Mouse (Mus musculus) embryonic stem cell, embryonic (primary cell): ENCODE data around the gene Rbck1.
"Not testable (repeated sequence)": the region's sequence is repeated elsewhere in the genome, so short reads cannot be mapped to it uniquely, and the experiment has no call there.

Experiments
- CTCF ChIA-PET, 4 experiments: fragments of 300-600 bp in 2 of 4; fragments of 350-600 bp in 2 of 4; sonication (Branson Sonifier 250); formaldehyde crosslinking; loops; one replicate each; lab custom pipeline; 2022; ENCODE audit warnings: inconsistent platforms in 2 of 4; lab: Charles Lee
- POLR2A ChIA-PET, 4 experiments: fragments of 300-600 bp in 2 of 4; fragments of 350-600 bp in 2 of 4; sonication (Branson Sonifier 250); formaldehyde crosslinking; loops; one replicate each; lab custom pipeline; 2022; ENCODE audit warnings: antibody characterized with exemption in 4 of 4, inconsistent platforms in 1 of 4; lab: Charles Lee

Gene Rbck1

DNA sequence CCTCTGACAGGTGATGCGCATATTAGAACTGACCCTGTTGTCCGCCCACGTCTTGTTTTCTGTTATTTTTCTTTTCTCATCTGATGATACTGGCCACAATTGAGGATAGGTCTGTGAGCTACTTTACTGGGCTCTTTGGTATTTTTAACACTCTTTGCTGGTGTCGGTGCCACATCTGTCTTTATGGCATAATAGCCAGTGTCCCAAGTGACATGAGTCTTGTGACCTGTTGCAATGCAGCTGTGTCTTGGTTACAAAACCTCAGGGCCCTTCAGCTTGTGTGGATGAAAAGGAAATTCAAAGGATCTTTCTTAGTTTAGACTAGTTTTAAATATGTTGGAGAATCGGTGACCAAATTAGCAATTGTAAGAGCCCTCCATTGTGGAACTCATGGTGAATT is 37.9 kb downstream of the Rbck1 start:
- ChIA-PET CTCF (interaction anchor here (0.6 to 3.7 kb wide), 10 partner anchors 45 to 1930 kb away, joined by 3 to 17 read pairs (median 4); partner anchors contain the start of gene Trib3 (in 2 of the 4)), POLR2A (interaction anchor here (0.6 to 9.7 kb wide), 59 partner anchors 9 to 747 kb away, joined by 3 to 98 read pairs (median 5); partner anchors contain the start of genes Trib3 (in 4 of the 4), Csnk2a1 (in 1 of the 4), Mcts2 (in 1 of the 4) and Nrsn2 (in 1 of the 4))

DNA sequence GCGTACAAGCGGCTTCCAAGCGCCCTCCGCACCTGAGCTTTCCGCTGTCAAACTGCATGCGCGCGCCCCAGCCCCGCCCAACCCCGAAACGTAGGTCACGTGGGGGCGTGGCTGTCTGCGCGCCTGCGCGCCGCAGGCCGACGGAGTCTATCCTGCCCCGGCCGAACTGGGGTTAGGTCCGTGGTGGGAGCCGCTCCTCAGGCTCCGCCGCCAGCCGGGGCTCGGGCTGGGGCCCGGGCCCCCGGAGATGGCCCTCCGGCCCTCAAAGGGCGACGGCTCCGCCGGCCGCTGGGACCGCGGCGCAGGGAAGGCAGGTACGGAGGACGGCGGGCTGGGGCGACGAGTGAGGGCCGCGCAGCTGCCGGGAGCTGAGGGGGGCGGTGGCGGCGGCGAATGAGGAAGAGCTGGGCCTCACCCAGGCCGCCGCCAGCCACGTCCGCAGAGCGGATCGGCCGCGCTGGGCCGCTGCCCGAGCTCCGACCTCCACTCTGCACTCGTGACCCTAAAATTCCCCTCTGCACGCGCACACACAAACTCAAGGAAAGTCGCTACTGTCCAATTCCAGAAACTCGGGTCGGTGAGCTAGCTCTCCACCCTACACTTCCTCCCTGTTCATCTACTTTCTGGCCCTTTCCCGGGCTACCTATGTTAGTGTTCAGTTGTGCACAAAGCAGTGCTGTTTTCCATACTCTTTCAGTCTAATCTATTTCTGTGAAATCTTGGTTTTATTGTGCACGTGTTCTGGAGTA is 38.6 kb downstream of the Rbck1 start, which contains the start of gene Tbc1d20:
Gene Tbc1d20 (plus strand): TSS at position 102 of the 749 bp plus-strand sequence.
- POLR2A ChIA-PET, result interaction anchor here (0.5 to 9.7 kb wide), 93 partner anchors 8 to 1389 kb away, joined by 3 to 98 read pairs (median 4); partner anchors contain the start of genes Trib3 (in 4 of the 4), Csnk2a1 (in 3 of the 4), Rbck1 (in 2 of the 4) and Tcf15 (in 2 of the 4)
- CTCF ChIA-PET, result interaction anchor here (0.5 to 3.7 kb wide), 16 partner anchors 16 to 1931 kb away, joined by 3 to 17 read pairs (median 4); partner anchors contain the start of genes Trib3 (in 2 of the 4) and Rbck1 (in 1 of the 4)

DNA sequence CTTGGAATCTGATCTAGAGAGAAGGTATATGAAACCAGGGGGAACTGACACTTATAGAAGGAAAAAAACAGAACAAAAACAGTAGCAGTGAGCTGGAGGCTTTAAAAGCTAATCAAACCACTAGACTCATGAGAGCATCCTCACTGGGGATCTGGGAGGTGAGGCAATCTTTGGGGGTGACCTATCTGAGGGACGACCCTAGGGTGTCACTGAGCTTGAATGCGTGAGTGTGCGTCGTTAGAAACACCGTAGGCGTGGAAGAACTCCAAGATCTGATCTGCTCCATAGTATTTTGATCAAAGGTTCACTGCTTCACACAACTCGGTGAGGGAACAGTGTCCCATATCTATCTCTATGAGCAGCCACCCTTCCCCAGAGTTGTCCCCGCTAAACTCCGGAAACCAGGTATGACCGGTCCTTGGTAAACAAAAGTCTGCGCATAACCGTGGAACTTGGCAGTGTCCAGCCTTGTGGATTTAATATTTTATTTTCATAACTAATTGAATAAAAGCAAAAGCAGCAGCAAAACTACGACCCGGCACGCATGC is 39.2 kb downstream of the Rbck1 start:
- POLR2A ChIA-PET, result interaction anchor here (0.5 to 9.7 kb wide), 78 partner anchors 8 to 1388 kb away, joined by 3 to 98 read pairs (median 4); partner anchors contain the start of genes Csnk2a1 (in 3 of the 4), Trib3 (in 3 of the 4), Rbck1 (in 2 of the 4) and Tcf15 (in 2 of the 4)
- CTCF ChIA-PET, result interaction anchor here (0.5 to 3.7 kb wide), 12 partner anchors 15 to 264 kb away, joined by 3 to 17 read pairs (median 5); partner anchors contain the start of genes Trib3 (in 2 of the 4) and Rbck1 (in 1 of the 4)

DNA sequence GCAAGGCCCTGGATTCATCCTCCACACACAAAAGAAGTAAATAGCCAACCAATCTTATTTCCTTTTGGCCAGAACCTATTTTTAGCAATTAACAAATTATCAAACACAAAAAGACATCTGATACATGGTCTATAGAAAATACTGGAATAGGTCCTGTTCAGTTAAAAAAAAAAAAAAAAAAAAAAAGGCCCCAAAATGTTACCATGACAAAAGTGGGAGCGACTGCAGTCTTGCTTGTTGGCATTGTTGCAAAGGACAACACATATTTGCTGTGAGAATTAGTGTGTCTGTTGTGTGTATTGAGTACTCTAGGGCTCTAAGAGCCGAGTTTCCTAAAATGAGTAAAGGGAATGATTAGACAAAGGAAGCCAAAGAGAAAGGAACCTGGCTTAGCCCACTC is 40.0 kb downstream of the Rbck1 start:
- ChIA-PET CTCF (interaction anchor here in 1 of 4 experiments (0.6 kb wide), 1 partner anchor 76 kb away, joined by 3 read pairs; no protein-coding TSS in a partner anchor), POLR2A (interaction anchor here in 3 of 4 experiments (0.6 to 9.7 kb wide), 15 partner anchors 8 to 268 kb away, joined by 3 to 98 read pairs (median 7); partner anchors contain the start of genes Rbck1 (in 1 of the 3) and Trib3 (in 1 of the 3))

DNA sequence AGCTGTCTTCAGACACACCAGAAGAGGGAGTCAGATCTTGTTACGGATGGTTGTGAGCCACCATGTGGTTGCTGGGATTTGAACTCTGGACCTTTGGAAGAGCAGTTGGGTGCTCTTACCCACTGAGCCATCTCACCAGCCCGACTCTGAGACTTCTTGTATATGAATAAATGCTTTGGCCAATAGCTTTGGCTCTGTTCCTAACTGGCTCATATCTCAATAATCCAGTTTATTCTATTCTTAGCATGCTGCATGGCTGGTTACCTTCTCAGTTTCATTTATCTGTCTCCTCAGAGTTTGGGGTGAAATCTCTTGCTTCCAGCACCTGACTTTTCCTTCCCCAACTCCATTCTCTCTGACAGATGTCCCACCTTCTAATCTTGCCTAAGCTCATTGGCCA is 42.8 kb downstream of the Rbck1 start:
- CTCF ChIA-PET, result not testable (repeated sequence)
- POLR2A ChIA-PET, result interaction anchor here in 2 of 4 experiments (0.8 to 9.7 kb wide), 4 partner anchors 9 to 74 kb away, joined by 3 to 98 read pairs (median 3); partner anchors contain the start of gene Trib3 (in 1 of the 2)

DNA sequence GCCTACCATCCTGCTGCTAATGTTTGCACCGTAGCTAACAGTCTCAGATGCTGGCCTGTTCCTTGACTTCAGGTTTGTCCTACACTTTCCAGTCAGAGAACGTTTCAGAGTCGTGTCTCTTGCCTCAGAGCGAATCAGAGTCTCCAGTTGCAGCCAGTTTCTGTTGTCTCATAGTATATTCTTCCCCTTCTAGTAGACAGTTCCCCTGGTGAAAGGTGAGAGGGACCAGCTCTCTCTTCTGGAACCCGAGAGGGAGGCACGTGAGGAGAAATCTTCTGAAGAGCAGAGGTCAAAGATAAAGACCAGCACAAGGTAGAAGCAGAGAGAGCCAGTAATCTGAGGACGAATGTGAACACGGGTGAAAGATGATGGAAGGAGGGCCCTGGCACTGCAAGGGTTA is 44.4 kb downstream of the Rbck1 start:
- CTCF ChIA-PET, result interaction anchor here in 1 of 4 experiments (0.6 kb wide), 1 partner anchor 139 kb away, joined by 5 read pairs; no protein-coding TSS in a partner anchor
- POLR2A ChIA-PET, result interaction anchor here in 3 of 4 experiments (0.6 to 9.7 kb wide), 5 partner anchors 44 to 218 kb away, joined by 3 to 98 read pairs (median 3); partner anchors contain the start of gene Trib3 (in 1 of the 3)

DNA sequence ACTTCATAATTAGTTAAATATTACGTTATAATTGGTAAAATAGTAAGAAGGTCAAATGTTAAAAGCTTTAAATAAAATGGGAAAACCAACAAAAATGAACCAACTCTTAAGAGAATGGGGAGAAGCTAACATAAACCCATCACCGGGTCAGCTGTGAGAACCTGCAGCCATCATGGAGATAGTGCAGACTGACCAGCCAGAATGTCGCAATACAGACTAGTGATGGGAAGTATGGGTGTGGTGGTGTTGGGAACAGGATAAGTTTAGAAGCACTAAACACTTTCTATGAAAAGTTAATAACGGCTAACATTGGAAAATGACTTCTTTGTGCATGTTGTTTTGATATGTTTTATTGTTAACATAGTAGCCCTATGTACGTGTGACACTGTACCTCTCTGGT is 44.9 kb downstream of the Rbck1 start:
- CTCF ChIA-PET, result interaction anchor here in 2 of 4 experiments (0.6 to 0.8 kb wide), 2 partner anchors 56 to 138 kb away, joined by 3 to 5 read pairs; no protein-coding TSS in a partner anchor

DNA sequence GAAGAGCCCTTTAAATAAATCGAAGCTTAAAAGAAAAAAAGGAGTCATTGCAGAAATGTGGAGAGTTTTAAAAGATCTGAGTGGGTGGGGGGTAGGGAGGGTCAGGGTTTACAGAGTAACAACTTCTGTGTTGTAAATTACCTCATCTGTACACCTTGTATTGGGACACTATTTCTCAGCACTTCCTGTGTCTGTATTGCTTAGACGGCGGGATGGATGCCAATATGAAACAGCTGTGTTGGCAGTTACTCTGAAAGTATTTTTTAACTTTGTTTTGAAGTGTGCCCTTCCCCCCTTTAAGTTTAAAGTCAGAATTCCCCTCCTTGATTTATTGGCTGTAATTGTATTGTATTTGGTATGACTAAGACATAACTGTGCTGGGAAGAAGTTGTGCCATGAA is 51.0 kb downstream of the Rbck1 start:
- ChIA-PET POLR2A (interaction anchor here (0.6 to 2.4 kb wide), 11 partner anchors 12 to 62 kb away, joined by 3 to 12 read pairs (median 7); partner anchors contain the start of genes Tbc1d20 (in 3 of the 4) and Trib3 (in 2 of the 4)), CTCF (interaction anchor here in 2 of 4 experiments (0.6 to 1.1 kb wide), 3 partner anchors 19 to 261 kb away, joined by 3 to 6 read pairs (median 3); no protein-coding TSS in a partner anchor)

More for the DNA sequence above, 44.9 kb downstream of the Rbck1 start:
- POLR2A ChIA-PET, result interaction anchor here in 2 of 4 experiments (0.6 to 9.7 kb wide), 3 partner anchors 44 to 218 kb away, joined by 3 to 98 read pairs (median 3); partner anchors contain the start of gene Trib3 (in 1 of the 2)

DNA sequence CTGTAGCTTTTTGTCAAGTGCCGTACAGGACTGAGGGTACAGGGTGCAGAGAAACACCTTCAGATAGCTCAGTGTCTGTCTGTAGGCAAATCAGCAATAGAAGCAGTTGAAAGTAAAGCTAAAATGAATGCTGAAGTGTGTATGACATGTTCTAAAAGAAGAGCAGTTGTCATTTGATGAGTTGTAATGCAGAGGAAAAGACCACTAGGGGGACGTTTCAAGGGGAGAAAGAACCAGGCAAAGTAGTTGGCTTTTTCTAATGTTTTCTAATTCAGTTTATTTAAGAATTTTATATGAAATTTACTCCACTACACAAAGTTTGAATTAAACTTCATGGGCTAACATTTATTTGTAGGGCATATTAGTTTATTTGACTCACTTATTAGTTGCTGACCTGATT is 58.8 kb downstream of the Rbck1 start:
- ChIA-PET CTCF (interaction anchor here in 1 of 4 experiments (1.1 kb wide), 1 partner anchor 70 kb away, joined by 3 read pairs; the partner anchor contains the start of gene Trib3), POLR2A (interaction anchor here in 2 of 4 experiments (0.5 to 1.5 kb wide), 5 partner anchors 20 to 91 kb away, joined by 3 to 4 read pairs (median 3); partner anchors contain the start of gene Tbc1d20 (in 1 of the 2))
